Mouse (Mus musculus): Measurements from ENCODE around the gene Dtd2.

The Dtd2 gene

DNA sequence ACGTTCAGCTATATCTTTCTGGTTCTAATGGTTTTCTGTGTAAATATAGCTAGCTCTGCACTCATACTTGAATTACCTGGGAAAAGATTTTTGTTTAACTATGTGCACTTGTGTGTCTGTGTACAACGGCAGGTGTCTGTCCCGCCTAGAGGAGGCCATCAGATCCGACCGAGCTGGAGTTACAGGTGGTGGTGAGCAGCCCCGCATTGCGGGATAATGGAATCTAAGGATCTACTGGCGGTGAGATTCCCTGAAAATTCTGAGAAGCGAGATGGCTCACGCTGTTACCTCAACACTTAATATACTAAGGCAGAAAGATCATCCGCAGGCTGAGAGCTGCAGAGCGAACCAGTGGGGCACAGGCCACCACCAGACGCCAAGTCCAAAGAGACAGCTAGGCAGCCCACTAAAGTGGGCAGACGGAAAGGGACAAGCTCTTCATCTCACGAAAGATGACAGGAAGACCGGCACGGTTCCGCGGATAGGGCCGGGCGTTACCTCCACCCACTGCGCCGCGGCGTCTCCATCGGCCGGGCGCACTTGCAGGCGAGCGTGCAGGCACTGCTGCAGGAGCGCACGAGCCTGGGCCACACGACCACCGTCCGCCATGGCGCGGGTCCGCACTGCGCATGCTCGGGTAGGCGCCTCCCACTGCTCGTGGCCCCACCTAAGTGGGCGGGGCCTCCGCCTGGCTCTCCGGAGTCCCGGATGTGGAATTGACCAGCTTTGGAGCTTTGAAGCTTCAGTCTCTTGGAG is at the start of gene Dtd2:
Dtd2 (minus strand) TSS at position 625 of the 756 bp plus-strand sequence.
- peak; percentile 94 for DNase-seq (ENCODE audit: low spot score)

DNA sequence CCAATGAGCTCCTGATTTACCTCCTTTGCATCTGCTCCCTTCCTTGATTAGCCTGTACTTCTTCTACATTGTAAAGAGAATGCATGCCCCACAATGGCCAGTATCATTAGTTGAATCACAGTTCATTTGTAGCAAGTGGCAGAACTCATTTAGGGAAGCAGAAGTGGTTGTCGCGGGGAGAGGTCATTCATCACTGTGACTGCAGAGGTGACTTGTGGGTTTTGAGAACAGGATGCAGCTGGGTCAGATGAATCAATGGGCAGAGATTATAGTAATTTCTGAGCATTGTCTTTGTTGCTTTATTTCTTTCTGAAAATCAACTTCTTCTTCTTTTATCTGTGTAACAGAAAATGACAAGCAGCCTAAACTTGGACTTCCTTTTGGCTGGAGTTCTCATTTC is 43.0 kb upstream of the Dtd2 start:
- no peak for DNase-seq (ENCODE audit: low spot score)

DNA sequence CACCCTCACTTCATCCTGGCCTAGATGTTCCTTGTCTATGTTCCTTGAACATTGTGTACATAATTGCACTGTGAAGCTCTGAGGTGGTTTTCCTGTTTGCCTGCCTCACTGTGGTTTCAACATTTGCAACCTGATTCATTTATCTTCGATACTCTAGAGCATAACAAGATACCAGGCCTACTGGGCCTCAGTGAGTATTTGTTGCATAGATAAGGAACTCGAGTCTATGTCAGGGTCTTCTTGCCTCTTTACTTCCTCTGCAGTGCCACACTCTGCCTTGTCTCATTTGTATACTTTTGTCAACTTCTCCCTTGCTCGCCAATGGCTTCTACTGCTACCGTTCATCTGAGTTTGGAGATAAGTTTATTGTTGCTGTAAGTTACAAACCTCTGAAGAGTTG is 40.1 kb upstream of the Dtd2 start:
- DNase-seq (ENCODE audit: low spot score) = no peak

DNA sequence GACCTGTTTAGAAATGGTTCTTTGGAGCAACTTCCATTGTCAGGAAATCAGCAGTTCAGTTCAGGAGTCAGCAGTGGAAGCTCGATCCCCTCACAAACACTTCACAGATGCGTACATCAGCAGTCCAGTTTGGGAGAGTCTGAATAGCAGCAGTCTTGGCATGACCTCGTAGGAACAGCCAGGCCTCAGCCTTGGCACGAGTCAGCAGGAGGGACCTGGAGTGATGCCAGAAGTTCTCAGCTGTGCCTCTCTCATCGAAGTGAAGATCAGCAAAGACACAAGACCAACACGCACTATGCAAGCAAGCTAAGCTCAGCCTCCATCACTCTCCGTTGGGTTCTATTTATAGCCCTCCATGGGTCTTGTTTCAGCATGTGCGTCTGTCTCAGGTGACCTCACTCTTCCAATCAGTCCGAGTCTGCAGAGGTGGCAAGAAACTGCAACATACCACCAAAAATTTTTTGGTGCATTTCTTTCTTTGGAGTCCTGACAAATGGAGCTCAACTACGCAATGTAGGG is 36.6 kb upstream of the Dtd2 start:
- DNase-seq (ENCODE audit: low spot score) = peak; percentile 39

DNA sequence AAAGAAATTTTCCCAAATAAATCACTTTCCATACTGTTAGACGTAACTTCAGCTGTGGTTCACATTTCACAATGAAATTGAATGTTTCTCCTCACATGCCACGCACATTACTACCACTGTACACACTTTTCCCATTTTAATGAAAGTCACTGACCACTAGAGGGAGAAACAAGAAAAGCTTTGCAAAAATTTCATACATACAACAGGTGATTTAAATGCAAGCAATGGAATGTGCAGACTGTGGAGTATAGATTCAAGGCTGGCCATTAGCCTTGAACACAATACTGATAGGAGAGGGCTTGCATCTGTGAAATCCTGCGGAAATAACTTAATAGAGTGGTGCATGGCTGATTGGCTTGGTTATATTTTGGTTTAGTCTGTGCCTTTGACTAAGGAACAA is 32.1 kb upstream of the Dtd2 start:
- DNase-seq (ENCODE audit: low spot score) = no peak

DNA sequence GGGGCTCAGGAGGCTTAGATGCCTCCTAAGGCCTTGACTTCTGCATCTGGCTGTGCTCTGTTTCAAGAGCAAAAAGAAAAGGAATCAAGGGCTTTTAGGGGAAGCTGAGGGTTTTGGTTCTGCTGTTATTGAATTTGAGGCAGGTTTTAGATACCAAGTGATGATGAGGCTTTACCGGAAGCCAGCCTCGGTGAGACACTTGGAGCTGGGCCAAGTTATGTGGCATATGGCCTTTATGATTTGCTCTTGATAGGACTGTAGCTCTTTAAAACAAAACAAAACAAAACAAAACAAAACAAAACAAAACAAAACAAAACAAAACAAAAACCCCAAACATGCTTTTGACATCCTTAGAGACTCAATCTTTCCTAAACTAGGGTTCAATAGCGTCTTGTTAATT is 28.7 kb upstream of the Dtd2 start:
- DNase-seq (ENCODE audit: low spot score) = no peak

DNA sequence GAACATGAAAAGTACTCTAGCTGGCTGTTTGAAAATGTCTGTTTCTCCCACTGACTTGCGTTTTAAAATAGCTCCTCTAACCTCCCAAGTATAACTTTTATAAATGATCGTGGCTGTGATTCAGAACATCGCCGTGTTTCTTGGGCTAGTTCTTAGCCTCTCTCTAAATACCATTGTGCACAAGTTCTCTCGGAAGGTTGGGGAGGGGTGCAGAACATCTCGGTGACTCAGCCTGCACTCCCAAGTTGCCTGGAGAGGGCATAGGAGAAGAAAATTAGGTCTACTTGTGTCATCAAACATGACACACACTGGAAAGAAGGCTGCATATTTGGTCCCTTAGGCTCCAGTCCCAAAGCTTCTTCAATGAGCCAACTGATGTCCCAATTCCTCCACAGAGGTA is 26.0 kb upstream of the Dtd2 start:
- no peak for DNase-seq (ENCODE audit: low spot score)

DNA sequence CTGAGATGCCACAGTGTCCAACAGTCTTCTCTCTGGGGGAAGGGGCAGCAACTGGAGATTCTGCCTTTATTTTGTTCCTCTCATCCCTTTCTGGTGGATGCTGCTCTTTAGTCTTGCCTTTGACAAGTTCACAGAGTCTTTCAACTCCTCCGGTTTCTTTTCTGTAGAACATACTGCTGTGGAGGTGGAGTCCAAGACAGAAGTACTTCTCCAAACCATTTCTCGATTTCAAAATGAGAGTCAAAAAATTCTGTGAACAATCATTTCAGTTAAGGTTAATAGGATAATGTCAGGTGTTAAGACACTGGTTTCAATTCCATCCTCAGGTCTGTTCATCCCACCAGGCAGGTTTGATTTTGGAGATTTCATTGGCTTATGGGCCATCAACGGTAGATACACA is 21.7 kb upstream of the Dtd2 start, which contains the start of gene Gpr33:
Gpr33 (minus strand) TSS at position 101 of the 400 bp plus-strand sequence.
- DNase-seq (ENCODE audit: low spot score) = no peak

DNA sequence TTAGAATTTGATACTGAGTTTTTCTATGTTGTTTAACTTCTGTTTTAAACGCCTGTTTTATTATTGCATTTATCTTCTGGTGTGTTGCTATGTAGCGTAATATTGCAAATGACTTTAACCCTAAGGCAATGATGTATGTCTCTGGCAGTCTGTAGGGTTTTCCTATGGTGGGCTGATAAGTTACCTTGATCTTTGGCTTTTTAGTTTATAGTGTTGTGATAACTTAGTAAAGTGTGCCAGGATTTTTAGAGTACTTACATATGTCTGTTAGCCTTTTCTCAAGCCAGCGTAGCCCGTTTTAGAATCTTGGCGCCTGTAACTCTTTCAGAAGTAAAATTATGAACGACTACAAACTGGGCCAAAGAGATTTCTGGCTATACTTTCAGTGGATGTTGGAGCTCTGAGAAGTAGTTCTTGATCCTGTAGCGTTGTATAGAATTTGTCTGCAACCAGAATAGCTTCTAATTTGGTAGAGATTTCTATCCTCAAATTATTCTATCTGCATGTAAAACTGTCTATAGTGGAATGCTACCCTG is 8.3 kb upstream of the Dtd2 start:
- no peak for DNase-seq (ENCODE audit: low spot score)

DNA sequence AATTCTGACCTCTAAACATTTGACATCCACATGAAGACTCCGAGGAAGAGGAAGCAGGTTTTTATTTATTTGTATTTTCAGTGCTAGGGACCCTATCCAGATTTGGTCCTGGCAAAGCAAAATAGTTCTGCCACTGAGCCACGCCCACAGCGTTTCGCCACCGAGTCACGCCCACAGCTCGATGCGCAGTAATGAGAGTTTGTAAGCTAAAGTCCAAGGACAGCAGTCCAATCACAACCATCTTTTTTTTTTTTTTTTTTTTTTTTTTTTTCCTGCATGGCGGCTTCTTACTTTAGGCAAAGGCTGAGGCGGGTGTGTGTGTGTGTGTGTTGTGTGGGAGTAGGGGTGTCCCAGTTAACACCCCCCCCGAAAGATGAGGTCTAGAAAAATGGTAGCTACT is 7.7 kb upstream of the Dtd2 start:
- peak; percentile 28 for DNase-seq (ENCODE audit: low spot score)

DNA sequence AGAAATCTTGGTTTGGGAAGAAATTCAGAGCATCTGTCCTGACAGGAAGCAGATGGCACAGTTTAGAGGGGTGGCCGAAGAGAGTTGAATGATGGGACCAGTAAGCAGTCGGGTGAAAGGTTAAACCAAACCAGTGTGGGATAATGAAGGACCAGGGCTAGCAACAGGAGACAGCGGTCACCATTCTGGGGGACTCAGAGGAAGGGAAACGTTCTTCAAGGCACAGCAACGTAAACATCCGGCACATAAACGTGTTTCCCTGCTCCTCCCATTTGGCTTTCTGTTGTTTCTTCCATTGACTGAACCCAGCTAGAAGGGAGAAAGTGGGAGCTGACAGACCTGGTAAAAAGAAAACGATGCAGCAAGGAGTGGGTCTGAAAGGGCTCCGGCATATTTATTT is 7.0 kb upstream of the Dtd2 start:
- DNase-seq (ENCODE audit: low spot score) = no peak

DNA sequence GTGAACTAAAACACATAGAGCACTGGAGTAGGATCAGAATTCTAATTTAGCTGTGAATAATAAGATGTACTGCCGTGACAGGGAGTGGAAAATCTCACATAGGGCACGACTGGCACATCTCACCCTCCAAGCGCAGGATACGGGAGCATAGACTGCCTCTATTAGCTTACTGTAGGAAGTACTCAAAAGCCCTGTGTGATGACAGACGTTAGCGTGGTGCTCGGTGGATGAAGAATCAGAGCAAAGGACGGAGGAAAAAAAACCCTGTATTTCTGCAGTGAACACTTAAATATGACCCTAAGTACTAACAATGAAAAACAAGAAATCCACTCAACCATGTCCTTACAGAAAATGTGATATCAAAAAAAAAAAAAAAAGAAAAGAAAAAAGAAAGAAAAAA is 5.9 kb upstream of the Dtd2 start:
- no peak for DNase-seq (ENCODE audit: low spot score)

DNA sequence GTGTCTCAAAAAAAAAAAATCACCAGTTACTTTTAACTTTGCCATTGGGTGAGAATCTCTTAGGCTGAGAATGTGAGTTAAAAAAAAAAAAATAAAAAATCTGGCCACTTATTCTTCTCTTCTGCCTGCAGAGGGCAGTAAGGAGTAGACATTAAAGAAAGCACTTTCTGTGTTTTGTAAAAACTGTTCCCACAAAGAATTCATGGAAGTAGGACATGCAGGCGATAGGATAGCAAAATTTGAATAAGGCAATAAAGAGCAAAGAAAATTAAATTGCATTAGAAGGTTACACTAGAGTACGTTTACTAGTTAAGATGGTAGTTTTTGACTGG is 4.3 kb upstream of the Dtd2 start:
- no peak for DNase-seq (ENCODE audit: low spot score)

DNA sequence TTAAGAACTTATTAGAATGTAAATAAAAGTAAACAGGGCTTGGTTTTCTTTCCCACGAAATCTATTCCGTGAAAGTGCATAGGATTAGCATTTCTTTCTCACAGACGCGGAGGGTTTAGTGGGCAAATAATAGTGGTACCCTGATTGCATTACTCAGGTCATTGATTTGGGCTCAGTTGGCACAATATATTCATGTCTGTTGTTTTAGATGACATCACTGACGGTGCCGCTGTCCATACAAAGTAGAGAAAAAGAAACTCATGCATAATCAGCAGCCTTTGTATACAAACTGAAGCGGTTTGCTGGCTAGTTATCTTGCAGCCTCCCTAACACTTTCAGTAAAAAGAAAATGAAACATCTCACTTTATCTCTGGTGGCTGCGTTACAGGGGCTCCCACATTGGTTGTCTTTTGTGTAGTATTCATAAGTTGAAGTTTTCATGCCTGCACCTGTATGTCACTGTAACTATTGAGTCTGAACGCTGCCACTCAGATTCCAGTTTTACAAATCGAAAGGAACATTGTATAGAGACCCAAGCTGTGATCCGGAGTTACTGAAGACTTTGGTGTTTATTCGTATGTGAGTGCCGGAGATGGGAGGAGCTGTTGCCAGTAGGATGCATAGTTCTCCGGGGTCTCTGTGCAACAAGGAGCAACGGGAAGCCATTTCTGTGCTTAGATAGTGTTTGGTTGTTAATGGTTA is 3.8 kb upstream of the Dtd2 start:
- DNase-seq (ENCODE audit: low spot score) = no peak

DNA sequence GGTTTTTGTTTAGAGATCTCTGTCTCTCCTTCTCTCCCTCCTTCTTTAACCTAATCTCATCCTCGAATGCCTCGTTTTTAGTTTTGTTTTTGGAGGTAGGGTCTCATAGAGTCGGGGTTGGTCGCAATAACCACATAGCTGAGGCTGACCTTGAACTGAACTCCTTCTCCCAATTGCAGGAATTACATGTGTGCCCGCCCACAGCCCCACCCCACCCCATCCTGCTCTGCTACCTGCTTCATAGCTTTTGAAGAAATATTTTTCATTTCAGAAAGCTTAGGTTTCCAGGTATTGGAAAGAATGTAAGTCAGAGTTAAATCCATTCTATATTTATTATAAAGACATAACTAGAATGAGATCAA is 313 bp upstream of the Dtd2 start:
- DNase-seq (ENCODE audit: low spot score) = no peak

DNA sequence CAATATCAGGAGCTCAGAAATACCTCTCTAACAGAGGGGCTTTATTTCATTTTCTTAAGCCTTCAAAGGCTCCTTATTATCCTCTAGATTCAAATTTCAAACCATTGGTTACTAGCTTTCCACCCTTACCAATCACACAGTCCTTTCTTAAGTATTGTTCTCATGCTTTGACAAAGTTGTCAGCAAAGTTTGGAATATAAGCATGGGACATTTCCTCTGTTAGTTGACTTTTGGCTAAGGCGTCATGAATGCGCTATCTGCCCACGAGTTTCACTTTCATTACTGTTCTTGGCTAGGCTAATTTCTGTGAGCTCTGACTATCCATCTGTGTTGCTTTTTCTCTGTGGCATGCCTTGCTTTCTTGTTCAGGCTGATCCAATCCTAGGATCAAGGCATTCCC is 3.6 kb downstream of the Dtd2 start:
- no peak for DNase-seq (ENCODE audit: low spot score)

DNA sequence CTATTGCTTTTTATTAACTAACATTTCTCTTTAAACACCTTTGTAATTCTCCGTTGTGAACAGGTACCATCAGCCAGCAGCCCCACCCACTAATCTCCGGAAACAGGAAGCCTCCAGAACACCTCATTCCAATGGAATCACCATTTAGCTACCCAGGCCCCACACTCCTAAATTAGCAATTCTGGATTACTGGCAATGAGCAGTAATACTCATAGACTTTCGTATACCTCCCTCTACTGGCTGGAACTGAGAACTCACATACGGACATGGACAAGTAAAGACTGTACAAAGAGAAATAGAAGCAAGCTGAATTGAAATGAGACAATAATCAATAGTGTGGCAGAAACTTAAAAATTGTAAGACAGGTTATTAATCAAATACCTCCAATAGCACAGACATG is 4.8 kb downstream of the Dtd2 start:
- DNase-seq (ENCODE audit: low spot score) = no peak

DNA sequence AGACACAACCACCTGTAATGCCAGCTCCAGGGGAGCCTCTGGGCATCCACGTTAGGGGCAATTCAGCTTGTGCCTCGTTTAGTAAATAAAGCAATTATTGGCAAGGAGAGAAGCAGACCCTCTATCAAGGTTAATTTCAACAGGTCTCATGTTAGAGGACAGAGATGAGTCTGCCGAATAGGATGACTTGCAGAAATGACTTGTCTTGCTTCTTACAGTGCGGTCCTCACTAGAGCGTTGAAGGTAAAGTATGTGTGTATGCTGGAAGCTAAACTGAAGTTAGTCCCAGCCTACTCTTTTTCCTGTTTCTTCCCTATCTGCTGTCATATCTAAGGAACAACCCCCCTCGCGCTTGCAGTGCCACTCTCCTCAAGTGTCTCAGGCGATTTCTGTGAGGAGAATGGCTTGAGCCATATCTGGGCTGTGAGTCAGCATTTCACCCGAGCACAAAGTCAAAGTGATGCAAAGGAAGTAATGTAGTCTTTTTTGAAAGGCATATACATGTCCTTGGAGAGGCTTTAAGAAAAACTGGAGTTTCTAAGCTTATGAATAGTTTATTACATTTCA is 7.9 kb downstream of the Dtd2 start:
- DNase-seq (ENCODE audit: low spot score) = no peak

DNA sequence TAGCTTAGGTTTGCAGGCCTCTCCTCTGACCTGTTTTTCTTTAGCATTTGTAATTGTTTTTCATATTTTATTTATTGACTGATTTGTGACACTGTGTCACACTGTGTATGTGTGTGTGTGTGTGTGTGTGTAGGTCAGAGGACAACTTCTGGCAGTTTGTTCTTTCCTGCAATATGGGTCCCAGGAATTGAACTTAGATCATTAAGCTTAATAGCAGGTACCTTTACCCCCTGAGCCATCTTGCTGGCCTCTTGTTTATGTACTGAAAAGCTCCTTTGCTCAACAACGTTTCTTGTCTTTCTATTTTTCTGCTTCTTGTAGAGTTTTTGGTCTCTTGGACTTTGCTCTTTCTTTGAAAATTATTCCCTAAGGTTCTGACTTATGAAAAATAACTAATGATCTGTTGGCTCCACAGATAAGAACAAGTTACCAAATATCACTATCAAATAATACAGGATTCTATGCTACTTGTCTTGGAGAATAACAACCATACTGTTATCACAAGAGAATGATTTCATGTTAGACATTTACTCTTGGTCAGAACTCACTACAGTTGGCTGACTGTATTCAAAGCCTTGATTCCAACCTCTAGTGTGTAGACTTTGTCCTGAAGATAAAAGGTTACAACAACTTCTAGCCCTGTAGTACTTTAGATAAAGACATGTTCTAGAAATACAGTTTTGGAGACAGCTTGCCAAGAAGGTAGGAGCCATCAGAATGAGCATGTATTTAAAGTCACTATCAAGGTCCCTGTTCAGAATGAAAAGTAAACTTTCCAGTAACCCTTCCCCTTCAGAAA is 10.4 kb downstream of the Dtd2 start:
- DNase-seq (ENCODE audit: low spot score) = no peak

DNA sequence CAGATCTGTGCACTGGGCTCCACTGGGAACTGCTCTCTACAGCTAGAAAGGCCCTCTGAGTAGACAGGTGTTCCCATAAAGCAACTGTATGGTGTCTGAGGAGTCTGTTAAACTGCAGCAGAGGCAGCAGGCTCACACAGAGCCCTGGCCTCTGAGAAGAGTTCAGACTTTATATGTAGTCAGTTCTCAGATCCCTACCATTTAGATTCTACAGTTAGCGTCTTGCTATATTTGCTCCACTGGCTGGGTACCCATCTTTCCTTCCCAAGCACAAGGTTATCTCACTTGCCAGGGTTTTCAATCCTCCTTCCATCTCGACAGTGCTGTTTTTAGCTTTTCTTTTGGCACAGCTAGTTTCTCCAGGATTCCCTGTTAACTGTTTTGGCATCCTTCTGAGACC is 15.7 kb downstream of the Dtd2 start:
- DNase-seq (ENCODE audit: low spot score) = no peak

DNA sequence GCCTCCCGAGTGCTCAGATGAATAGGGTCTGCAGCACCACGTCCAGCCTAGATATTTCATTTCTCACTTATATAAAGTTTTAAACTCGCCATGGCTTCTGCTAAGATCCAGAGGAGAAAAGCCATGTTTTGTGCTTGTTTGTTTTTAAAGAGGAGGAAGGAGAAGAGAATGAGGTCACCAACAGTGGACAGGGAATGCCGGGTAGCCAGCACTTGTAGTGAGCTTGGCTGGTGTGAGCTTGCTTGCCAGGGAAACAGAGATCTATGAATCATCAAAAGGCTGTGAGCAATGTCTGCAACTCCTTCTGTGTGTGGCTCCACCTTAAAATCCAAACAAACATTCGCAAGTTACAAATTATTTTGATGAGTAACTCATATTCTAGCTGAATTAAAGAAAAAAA is 17.8 kb downstream of the Dtd2 start:
- DNase-seq (ENCODE audit: low spot score) = no peak

DNA sequence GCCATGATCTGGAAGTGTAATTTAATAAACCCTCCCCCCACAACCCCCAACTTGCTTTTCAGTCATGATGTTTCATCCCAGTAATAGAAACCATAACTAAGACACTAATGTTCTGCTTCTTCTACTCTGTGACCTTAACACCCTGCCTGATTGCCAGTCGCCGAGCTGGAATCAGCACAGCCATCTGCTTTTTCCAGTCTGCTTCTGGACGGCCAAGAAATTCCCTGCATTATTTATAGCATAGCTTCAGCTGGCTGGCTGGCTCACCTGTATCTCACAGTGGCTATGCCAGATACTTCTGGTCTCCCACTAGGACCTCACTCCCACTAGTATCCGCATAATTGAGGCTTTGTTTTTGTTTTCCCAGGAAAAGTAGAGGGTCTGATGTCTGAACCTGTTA is 20.5 kb downstream of the Dtd2 start:
- DNase-seq (ENCODE audit: low spot score) = no peak
